Mouse (Mus musculus) pancreas, adult 10 weeks (tissue): ENCODE results near the gene Cyp4f13. TPM values are rescaled to one million over a fixed set of nuclear protein-coding genes. Genes with fewer than 3 reads are reported as not detected.

Source experiments
- polyA plus RNA-seq: library from polyadenylated mRNA; stranded (reverse); fragments of 350-450 nt; fragmentation: Illumina TruSeq; extraction: RNeasy Lipid Tissue Mini Kit (QIAGEN cat#74804); gene quantifications from one replicate; pipeline ENCODE4 v1.2.3, GENCODE M21; 2015; ENCODE audit warnings: low read depth, low replicate concordance; ENCODE audit not compliant: insufficient read depth

Gene Cyp4f13
- 31.3 TPM for polyA plus RNA-seq

GRCm38 (mm10) chr17:32947215-32947914, at the start of gene Cyp4f13:
Cyp4f13 (minus strand) TSS chr17:32947402.

GRCm38 (mm10) chr17:32992699-32993474, 45.7 kb upstream of the Cyp4f13 start, which contains the start of gene Zfp952:
Zfp952 (plus strand) TSS chr17:32993129.

GRCm38 (mm10) chr17:32965623-32966290, 18.6 kb upstream of the Cyp4f13 start, which contains the start of gene Zfp472:
Zfp472 (plus strand) TSS chr17:32965814.

GRCm38 (mm10) chr17:32917131-32917530, 30.1 kb downstream of the Cyp4f13 start, which contains the start of gene Cyp4f14:
Cyp4f14 (minus strand) TSS chr17:32917342.

GRCm38 (mm10) chr17:32891239-32892180, 55.7 kb downstream of the Cyp4f13 start, which contains the start of gene Zfp870:
Zfp870 (minus strand) TSS chr17:32891642.

Other genes starting within 250 kb of the Cyp4f13 start
- gene Zfp871, start 159.1 kb downstream of the Cyp4f13 start, polyA plus RNA-seq, result 5.8 TPM
- gene Zfp811, start 137.5 kb downstream of the Cyp4f13 start, polyA plus RNA-seq, result 0.66 TPM
- gene Zfp799, start 117.1 kb downstream of the Cyp4f13 start, polyA plus RNA-seq, result 0.79 TPM
- 1.5 TPM for gene Zfp870, start 55.8 kb downstream of the Cyp4f13 start, polyA plus RNA-seq
- 0.66 TPM for gene Cyp4f14, start 30.1 kb downstream of the Cyp4f13 start, polyA plus RNA-seq
- 1.3 TPM for gene Zfp472, start 18.4 kb upstream of the Cyp4f13 start, polyA plus RNA-seq
- gene Zfp952, start 45.7 kb upstream of the Cyp4f13 start, polyA plus RNA-seq, result 3.6 TPM
- gene Zfp763, start 86.0 kb upstream of the Cyp4f13 start, polyA plus RNA-seq, result 0.78 TPM
- not detected for gene 4921501E09Rik, start 120.7 kb upstream of the Cyp4f13 start, polyA plus RNA-seq
- 1.9 TPM for gene Zfp563, start 141.9 kb upstream of the Cyp4f13 start, polyA plus RNA-seq
- gene Morc2b, start 192.3 kb upstream of the Cyp4f13 start, polyA plus RNA-seq, result not detected
- gene Olfr55, start 221.0 kb upstream of the Cyp4f13 start, polyA plus RNA-seq, result not detected
- gene Olfr239, start 243.9 kb upstream of the Cyp4f13 start, polyA plus RNA-seq, result not detected